Mouse (Mus musculus): Measurements from ENCODE around the gene Prn. TPM values are rescaled to one million over a fixed set of nuclear protein-coding genes. Genes with fewer than 3 reads are reported as not detected.
A peak's percentile ranks its signal among the peaks of the same experiment; 100 is the strongest.

The Prn gene
- polyA plus RNA-seq, 1 experiment, result not detected

DNA sequence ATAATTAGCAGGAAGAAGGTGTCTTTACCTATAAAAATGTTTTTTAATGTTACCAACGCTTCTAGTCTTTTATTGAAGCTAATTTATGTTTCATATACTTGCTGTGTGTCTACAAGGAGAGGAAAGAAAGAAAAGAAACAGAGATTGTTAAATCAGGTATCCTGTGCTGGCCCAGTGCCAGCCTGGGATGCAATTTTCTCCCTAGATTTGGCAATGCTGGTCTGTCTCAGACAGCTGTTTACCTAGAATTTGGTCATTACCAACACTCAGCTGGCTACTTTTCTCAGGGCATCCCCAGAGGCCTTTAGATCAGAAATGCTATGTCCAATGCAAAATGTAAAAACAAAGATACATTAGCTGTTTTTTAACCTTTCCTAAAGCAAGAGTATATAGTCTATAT is 36.4 kb upstream of the Prn start:
- no peak overlapping the region for H3K4me3 ChIP-seq (ENCODE audit: extremely low read depth, insufficient read depth, insufficient read length)
- DNase-seq (ENCODE audit: low read depth in 1 of 2, low spot score in 2 of 2), result no peak
- H3K27ac ChIP-seq (ENCODE audit: insufficient read depth, low read length), result no peak overlapping the region
- no peaks in the 10 kb centered on the region for H3K36me3 ChIP-seq (ENCODE audit: control insufficient read depth, insufficient read depth, low read length)
- 88% methylated on average over 1 of the region's 1 CpGs for WGBS
- no peaks in the 10 kb centered on the region for H3K27me3 ChIP-seq (ENCODE audit: control insufficient read depth, insufficient read depth, low read length)
- TF ChIP-seq CTCF (IDR thresholded peaks at IDR 0.05; ENCODE audit: extremely low read depth, insufficient read depth, insufficient read length, insufficient replicate concordance) (no peak), POLR2A (IDR thresholded peaks at IDR 0.05; ENCODE audit: low read depth, low read length) (no peak)
- no peaks in the 10 kb centered on the region for H3K4me1 ChIP-seq (ENCODE audit: control insufficient read depth, insufficient read depth, insufficient read length)

DNA sequence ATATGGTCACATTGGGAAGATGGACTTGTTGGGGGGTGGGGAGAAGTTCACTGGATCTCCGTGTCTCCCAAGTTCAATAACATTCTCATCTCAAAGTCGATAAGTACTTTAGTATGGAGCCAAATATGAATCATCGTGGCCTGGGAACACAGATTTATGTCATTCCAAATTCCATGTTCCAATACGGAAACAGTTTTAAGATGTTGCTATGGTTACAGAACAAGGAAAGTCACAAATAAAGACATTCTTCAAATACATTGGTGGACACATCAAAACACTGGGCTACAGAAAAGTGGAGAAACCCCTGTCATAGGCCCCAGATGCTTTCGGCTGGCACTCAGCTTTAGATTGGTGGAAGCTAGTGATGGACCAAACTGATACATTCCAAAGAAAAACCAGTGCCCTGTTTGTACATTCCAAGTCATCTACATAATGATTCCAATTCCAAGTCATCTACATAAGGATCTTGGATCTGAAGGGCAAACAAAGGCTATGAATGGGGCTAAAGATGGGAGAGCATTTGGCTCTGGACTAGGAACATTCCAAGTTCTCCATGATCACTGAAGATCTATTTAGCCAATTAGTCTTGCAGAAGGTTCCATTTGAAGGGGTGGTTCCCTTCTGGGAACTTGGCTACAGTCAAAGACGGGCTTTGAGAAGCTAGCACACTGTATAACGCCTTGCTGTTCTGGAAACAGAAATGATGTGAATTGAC is 33.0 kb upstream of the Prn start:
- H3K4me1 ChIP-seq (ENCODE audit: control insufficient read depth, insufficient read depth, insufficient read length), result no peaks in the 10 kb centered on the region
- 92% methylated on average over 7 of the region's 7 CpGs for WGBS
- no peak overlapping the region for H3K27ac ChIP-seq (ENCODE audit: insufficient read depth, low read length)
- H3K27me3 ChIP-seq (ENCODE audit: control insufficient read depth, insufficient read depth, low read length), result no peaks in the 10 kb centered on the region
- no peaks in the 10 kb centered on the region for H3K36me3 ChIP-seq (ENCODE audit: control insufficient read depth, insufficient read depth, low read length)
- DNase-seq (ENCODE audit: low read depth in 1 of 2, low spot score in 2 of 2), result no peak
- no peak overlapping the region for H3K4me3 ChIP-seq (ENCODE audit: extremely low read depth, insufficient read depth, insufficient read length)
- TF ChIP-seq POLR2A (IDR thresholded peaks at IDR 0.05; ENCODE audit: low read depth, low read length) (no peak), CTCF (IDR thresholded peaks at IDR 0.05; ENCODE audit: extremely low read depth, insufficient read depth, insufficient read length, insufficient replicate concordance) (no peak)

DNA sequence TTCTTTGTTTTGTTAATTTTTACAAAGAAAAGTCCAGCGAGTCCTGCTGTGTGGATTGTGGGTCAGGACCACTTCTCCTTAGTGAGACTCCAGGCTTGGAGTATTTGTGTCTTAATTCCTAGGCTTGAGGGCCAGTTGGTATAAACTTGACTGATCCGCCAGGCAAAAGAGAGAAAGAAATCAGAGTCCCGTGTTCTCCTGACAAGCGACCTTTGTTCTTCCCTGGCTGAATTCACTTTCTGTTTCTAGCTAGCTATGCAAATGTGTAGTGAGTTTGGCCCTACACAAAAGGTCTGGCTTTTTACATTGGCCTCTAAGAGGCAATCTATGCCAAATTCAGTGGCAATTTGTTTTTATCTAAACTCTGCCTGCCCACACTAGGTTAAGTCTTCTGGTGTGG is 28.0 kb upstream of the Prn start:
- Histone ChIP-seq H3K27me3 (ENCODE audit: control insufficient read depth, insufficient read depth, low read length) (no peaks in the 10 kb centered on the region), H3K4me3 (ENCODE audit: extremely low read depth, insufficient read depth, insufficient read length) (no peak overlapping the region), H3K27ac (ENCODE audit: insufficient read depth, low read length) (no peak overlapping the region), H3K36me3 (ENCODE audit: control insufficient read depth, insufficient read depth, low read length) (no peaks in the 10 kb centered on the region), H3K4me1 (ENCODE audit: control insufficient read depth, insufficient read depth, insufficient read length) (no peaks in the 10 kb centered on the region)
- WGBS, result 70% methylated on average over 4 of the region's 4 CpGs
- DNase-seq (ENCODE audit: low read depth in 1 of 2, low spot score in 2 of 2), result no peak
- TF ChIP-seq CTCF (IDR thresholded peaks at IDR 0.05; ENCODE audit: extremely low read depth, insufficient read depth, insufficient read length, insufficient replicate concordance) (no peak), POLR2A (IDR thresholded peaks at IDR 0.05; ENCODE audit: low read depth, low read length) (no peak)

DNA sequence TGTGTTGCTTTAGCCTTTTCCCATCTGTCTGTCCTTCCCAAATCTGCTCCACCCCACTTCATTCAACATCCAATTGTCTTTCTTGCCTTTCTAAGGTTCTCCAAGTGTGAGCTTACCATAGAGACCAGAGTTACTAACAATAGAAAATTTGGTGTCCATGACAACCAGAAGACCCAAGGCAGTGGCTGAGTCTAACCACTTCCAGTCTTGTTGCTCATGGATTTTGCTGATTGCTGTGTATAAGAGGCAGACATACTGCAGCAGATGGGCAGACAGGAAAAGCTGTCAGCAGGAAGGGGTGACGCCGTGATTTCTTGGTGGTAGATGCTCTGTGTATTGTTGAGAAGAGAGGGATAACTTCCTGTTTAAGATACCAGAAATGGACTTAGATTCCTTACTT is 26.6 kb upstream of the Prn start:
- Histone ChIP-seq H3K27me3 (ENCODE audit: control insufficient read depth, insufficient read depth, low read length) (no peaks in the 10 kb centered on the region), H3K4me3 (ENCODE audit: extremely low read depth, insufficient read depth, insufficient read length) (no peak overlapping the region), H3K4me1 (ENCODE audit: control insufficient read depth, insufficient read depth, insufficient read length) (no peaks in the 10 kb centered on the region; the same call in 1 of the 2 replicates), H3K36me3 (ENCODE audit: control insufficient read depth, insufficient read depth, low read length) (no peaks in the 10 kb centered on the region), H3K27ac (ENCODE audit: insufficient read depth, low read length) (no peak overlapping the region)
- DNase-seq (ENCODE audit: low read depth in 1 of 2, low spot score in 2 of 2), result no peak
- 12% methylated on average over 2 of the region's 2 CpGs for WGBS
- TF ChIP-seq POLR2A (IDR thresholded peaks at IDR 0.05; ENCODE audit: low read depth, low read length) (no peak), CTCF (IDR thresholded peaks at IDR 0.05; ENCODE audit: extremely low read depth, insufficient read depth, insufficient read length, insufficient replicate concordance) (no peak)

DNA sequence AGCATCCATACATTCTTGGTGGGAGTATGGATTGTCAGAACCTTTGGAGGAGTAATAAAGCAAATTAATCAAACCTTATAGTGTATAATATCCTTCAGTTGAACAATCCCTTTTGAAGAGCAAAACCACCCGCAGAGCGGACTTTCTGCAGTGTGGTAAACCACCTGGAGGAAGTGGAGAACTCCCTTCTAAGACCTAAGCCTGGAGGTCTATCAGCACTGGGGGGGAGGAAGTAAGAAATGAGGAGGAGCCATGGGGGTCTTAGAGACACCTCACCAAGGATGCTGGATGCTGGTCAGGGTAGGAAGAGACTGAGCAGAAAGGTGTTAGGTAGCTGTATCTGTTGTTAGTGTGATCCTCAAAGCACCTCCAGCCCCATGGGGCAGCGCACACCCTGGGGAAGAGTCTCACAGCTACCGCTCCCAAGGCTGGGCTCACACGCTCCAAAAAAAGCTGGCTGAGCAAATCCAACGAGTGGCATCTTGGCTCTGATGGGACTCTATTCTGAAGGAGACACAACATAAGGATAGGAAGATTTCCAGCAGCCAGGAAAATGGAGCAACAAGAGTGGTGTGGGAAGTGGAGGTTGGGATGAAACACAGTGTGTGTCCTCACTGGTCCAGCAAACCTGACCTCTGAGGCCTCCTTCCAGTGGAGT is 23.1 kb upstream of the Prn start:
- WGBS, result 30% methylated on average over 6 of the region's 6 CpGs
- no peaks in the 10 kb centered on the region; the same call in 1 of the 2 replicates for H3K4me1 ChIP-seq (ENCODE audit: control insufficient read depth, insufficient read depth, insufficient read length)
- no peak for DNase-seq (ENCODE audit: low read depth in 1 of 2, low spot score in 2 of 2)
- H3K27ac ChIP-seq (ENCODE audit: insufficient read depth, low read length), result no peak overlapping the region
- no peaks in the 10 kb centered on the region for H3K36me3 ChIP-seq (ENCODE audit: control insufficient read depth, insufficient read depth, low read length)
- H3K4me3 ChIP-seq (ENCODE audit: extremely low read depth, insufficient read depth, insufficient read length), result no peak overlapping the region
- TF ChIP-seq CTCF (IDR thresholded peaks at IDR 0.05; ENCODE audit: extremely low read depth, insufficient read depth, insufficient read length, insufficient replicate concordance), result no peak
- TF ChIP-seq POLR2A (IDR thresholded peaks at IDR 0.05; ENCODE audit: low read depth, low read length), result no peak
- H3K27me3 ChIP-seq (ENCODE audit: control insufficient read depth, insufficient read depth, low read length), result no peaks in the 10 kb centered on the region

DNA sequence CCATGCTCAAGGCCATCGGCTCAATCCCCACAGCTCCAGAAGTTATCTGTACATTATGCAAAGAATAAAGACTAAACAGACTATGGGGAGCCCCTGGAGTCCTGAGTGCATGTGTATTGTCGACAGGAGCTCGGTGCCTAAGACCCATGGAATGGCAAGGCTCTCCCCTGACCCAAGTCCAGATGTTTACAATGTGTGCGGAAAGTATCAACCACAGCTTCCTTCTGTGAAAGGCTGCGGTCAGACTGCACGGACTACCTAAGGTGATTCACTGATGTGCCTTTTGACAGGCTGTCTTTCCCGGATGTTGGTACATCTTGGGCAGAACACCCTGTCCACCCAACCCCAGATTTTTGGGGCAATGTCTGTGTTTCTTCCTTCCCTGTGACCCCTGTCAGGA is 21.5 kb upstream of the Prn start:
- Histone ChIP-seq H3K36me3 (ENCODE audit: control insufficient read depth, insufficient read depth, low read length) (no peaks in the 10 kb centered on the region), H3K27me3 (ENCODE audit: control insufficient read depth, insufficient read depth, low read length) (no peaks in the 10 kb centered on the region), H3K4me3 (ENCODE audit: extremely low read depth, insufficient read depth, insufficient read length) (no peak overlapping the region), H3K4me1 (ENCODE audit: control insufficient read depth, insufficient read depth, insufficient read length) (no peaks in the 10 kb centered on the region; the same call in 1 of the 2 replicates), H3K27ac (ENCODE audit: insufficient read depth, low read length) (no peak overlapping the region)
- DNase-seq (ENCODE audit: low read depth in 1 of 2, low spot score in 2 of 2), result peak in 1 of 2 experiments; percentile 8
- WGBS, result 13% methylated on average over 7 of the region's 7 CpGs
- TF ChIP-seq CTCF (IDR thresholded peaks at IDR 0.05; ENCODE audit: extremely low read depth, insufficient read depth, insufficient read length, insufficient replicate concordance) (no peak), POLR2A (IDR thresholded peaks at IDR 0.05; ENCODE audit: low read depth, low read length) (no peak)

DNA sequence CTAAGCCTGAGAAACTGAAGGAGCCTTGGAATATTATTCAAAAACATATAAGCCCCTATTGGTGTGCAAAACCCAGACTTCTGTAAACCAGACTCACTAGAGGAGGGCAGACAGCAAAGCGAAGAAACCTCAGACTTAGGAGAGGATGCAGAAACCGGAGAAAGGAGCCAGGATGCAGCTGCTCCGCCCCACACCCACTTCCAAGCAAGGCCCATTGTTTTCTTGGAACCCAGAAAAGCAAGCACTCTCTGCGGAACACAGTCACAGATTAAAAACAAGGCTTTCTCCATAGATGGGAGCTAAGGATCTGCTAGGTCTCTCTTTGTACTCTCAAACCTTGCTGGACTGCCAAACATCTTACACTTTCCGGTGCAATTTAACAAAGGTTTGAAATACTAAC is 17.2 kb upstream of the Prn start:
- no peak for DNase-seq (ENCODE audit: low read depth in 1 of 2, low spot score in 2 of 2)
- WGBS, result 55% methylated on average over 5 of the region's 5 CpGs
- Histone ChIP-seq H3K4me1 (ENCODE audit: control insufficient read depth, insufficient read depth, insufficient read length) (no peaks in the 10 kb centered on the region; the same call in 1 of the 2 replicates), H3K36me3 (ENCODE audit: control insufficient read depth, insufficient read depth, low read length) (no peaks in the 10 kb centered on the region), H3K27ac (ENCODE audit: insufficient read depth, low read length) (no peak overlapping the region), H3K4me3 (ENCODE audit: extremely low read depth, insufficient read depth, insufficient read length) (no peak overlapping the region), H3K27me3 (ENCODE audit: control insufficient read depth, insufficient read depth, low read length) (no peaks in the 10 kb centered on the region)
- TF ChIP-seq CTCF (IDR thresholded peaks at IDR 0.05; ENCODE audit: extremely low read depth, insufficient read depth, insufficient read length, insufficient replicate concordance) (no peak), POLR2A (IDR thresholded peaks at IDR 0.05; ENCODE audit: low read depth, low read length) (no peak)

Data from spleen, adult 2 months (tissue).